ENCODE assay signal across 9 mouse cellular contexts in the genomic region with DNA sequence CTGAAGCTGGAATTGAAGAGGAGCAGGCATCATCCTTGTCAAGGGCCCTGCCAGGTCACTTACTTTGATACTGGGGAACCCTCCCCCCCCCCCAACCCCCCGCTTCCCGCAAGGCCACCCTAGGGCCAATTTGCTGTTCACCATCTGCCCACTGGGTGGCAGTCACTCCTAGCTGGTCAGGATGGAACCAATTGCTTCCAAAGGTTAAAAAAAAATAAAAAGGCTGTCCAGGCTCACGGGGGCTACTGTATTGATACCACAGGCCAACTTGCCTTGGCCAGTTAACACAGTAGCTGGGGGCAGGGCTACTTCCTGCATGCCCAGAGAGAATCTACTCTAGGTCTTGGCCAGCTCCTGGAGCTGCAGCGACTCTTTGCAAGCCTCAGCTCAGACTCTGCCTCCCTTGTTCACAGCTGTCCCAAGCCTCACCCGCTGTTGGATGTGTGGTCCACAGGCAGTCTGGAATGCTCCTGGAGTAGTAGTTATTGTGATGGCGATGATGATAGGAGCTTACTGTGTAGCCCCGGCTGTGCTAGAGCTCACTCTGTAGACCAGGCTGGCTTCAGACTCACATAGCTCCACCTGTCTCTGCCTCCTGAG. TPM values are rescaled to one million over a fixed set of nuclear protein-coding genes. Genes with fewer than 3 reads are reported as not detected.
DNase-seq lines count a peak whose midpoint lies in the region; ATAC-seq and TF ChIP-seq lines count a peak whose summit lies in the region.
"Had no signal": no experiment of that assay in that cellular context is flagged by ENCODE, and none has a peak within 500 bp of the region (broad histone marks: within the 10 kb centered on the region; RNA-seq: fewer than 3 reads in every experiment).

No protein-coding gene starts in this region.

- H3K4me2 ChIP-seq in embryonic facial prominence, embryonic 14.5 days (ENCODE audit: low read depth, low read length): no peak overlapping the region
- H3K4me2 ChIP-seq in heart, postnatal 0 days (ENCODE audit: low read depth, low read length): no peak overlapping the region
- H3K4me2 ChIP-seq: embryonic facial prominence, embryonic 15.5 days had no signal

- H3K36me3 ChIP-seq in embryonic facial prominence, embryonic 14.5 days (ENCODE audit: control insufficient read depth, insufficient read depth, low read length): no peaks in the 10 kb centered on the region
- H3K36me3 ChIP-seq in heart, postnatal 0 days (replicated peaks; ENCODE audit: control insufficient read depth, insufficient read depth, low read length): 0 out of 2 replicates have a peak, but pooled peaks cover 9% of the 10 kb centered on the region

- ATAC-seq in CD4-positive, CD25-positive, alpha-beta regulatory T cell, adult 4 months: peak; percentile 82
- peak; percentile 42 for ATAC-seq in embryonic facial prominence, embryonic 14.5 days (ENCODE audit: low read depth)
- peak; percentile 38 for ATAC-seq in heart, postnatal 0 days (ENCODE audit: insufficient read depth, low read depth)
- ATAC-seq in neutrophil, adult 5-6 weeks (ENCODE audit: extremely low read depth, insufficient number of reproducible peaks, low FRiP score, poor library complexity, severe bottlenecking): peak; percentile 50

- H3K4me3 ChIP-seq in embryonic facial prominence, embryonic 14.5 days (ENCODE audit: low read depth, low read length): no peak overlapping the region
- H3K4me3 ChIP-seq in heart, postnatal 0 days (ENCODE audit: low read depth, low read length): no peak overlapping the region
- H3K4me3 ChIP-seq: embryonic facial prominence, embryonic 15.5 days had no signal

- H3K27ac ChIP-seq in embryonic facial prominence, embryonic 14.5 days (replicated peaks; ENCODE audit: low read depth, low read length): no peak overlapping the region
- no peak overlapping the region for H3K27ac ChIP-seq in heart, postnatal 0 days (ENCODE audit: low read depth)
- H3K27ac ChIP-seq: embryonic facial prominence, embryonic 15.5 days had no signal

- TF ChIP-seq EP300 in heart, postnatal 0 days (IDR thresholded peaks at IDR 0.05; ENCODE audit: low read depth): no peak

- peak; percentile 64 to 69 for DNase-seq in adrenal gland, postnatal 4 days (ENCODE audit: low spot score in 2 of 2)
- peak; percentile 79 for DNase-seq in embryonic facial prominence, embryonic 14.5 days (ENCODE audit: low spot score)
- peak; percentile 73 for DNase-seq in heart, postnatal 0 days (ENCODE audit: low spot score)
- DNase-seq in kidney, postnatal 4 days: peak; percentile 93
- peak; percentile 79 to 87 for DNase-seq in lung, adult 18-20 months
- DNase-seq in thymus, postnatal 0 days (ENCODE audit: low spot score): peak; percentile 78

- H3K27me3 ChIP-seq in embryonic facial prominence, embryonic 14.5 days (replicated peaks; ENCODE audit: control insufficient read depth, insufficient read depth, low read length): no peaks in the 10 kb centered on the region
- no peaks in the 10 kb centered on the region for H3K27me3 ChIP-seq in heart, postnatal 0 days (ENCODE audit: control insufficient read depth, insufficient read depth, low read length)
- H3K27me3 ChIP-seq: embryonic facial prominence, embryonic 15.5 days had no signal

- WGBS in embryonic facial prominence, embryonic 14.5 days: 16% methylated on average over 5 of the region's 7 CpGs
- WGBS in heart, postnatal 0 days: 33% methylated on average over 5 of the region's 7 CpGs

- peak; percentile 78 for TF ChIP-seq CTCF in heart, postnatal 0 days (IDR thresholded peaks at IDR 0.05; ENCODE audit: low read depth)

- no peak overlapping the region for H3K9ac ChIP-seq in embryonic facial prominence, embryonic 14.5 days (ENCODE audit: low read depth, low read length)
- no peak overlapping the region for H3K9ac ChIP-seq in heart, postnatal 0 days (replicated peaks; ENCODE audit: low read depth, low read length)
- H3K9ac ChIP-seq: embryonic facial prominence, embryonic 15.5 days had no signal

- H3K9me3 ChIP-seq in embryonic facial prominence, embryonic 14.5 days (ENCODE audit: control insufficient read depth, low read length): no peaks in the 10 kb centered on the region
- no peaks in the 10 kb centered on the region for H3K9me3 ChIP-seq in heart, postnatal 0 days (replicated peaks; ENCODE audit: control insufficient read depth, low read length)
- H3K9me3 ChIP-seq: embryonic facial prominence, embryonic 15.5 days had no signal

- H3K4me1 ChIP-seq in embryonic facial prominence, embryonic 14.5 days (ENCODE audit: control insufficient read depth, insufficient read depth, low read length): no peaks in the 10 kb centered on the region
- no peaks in the 10 kb centered on the region for H3K4me1 ChIP-seq in heart, postnatal 0 days (ENCODE audit: control insufficient read depth, insufficient read depth)

RNA-seq across cellular contexts. Expression of a gene that starts 4.5 kb away (rescaled TPM):
- not detected for polyA plus RNA-seq in CD4-positive, CD25-positive, alpha-beta regulatory T cell, adult 4 months (2017; shearing (Covaris generic))
- total RNA-seq in adrenal gland, postnatal 4 days (2021): not detected
- polyA plus RNA-seq in embryonic facial prominence, embryonic 14.5 days (2014; fragmentation: Nextera tagmentation; extraction: Ambion mirVana): 0.35 TPM in 1 of 2 replicates, not detected in the other
- total RNA-seq in heart, postnatal 0 days (2014; rRNA removed; ENCODE audit: low replicate concordance): not detected in 2 replicates
- polyA plus RNA-seq in heart, postnatal 0 days (2015; fragmentation: Nextera tagmentation; extraction: Ambion mirVana): not detected in 2 replicates
- total RNA-seq in neutrophil, adult 5-6 weeks (2017): not detected in 2 replicates
- polyA plus RNA-seq in thymus, postnatal 0 days (2015; fragmentation: Nextera tagmentation; extraction: Ambion mirVana): 0.36 and 0.43 TPM in 2 replicates

RNA-seq across cellular contexts. Expression of a gene that starts 6.6 kb away (rescaled TPM):
- polyA plus RNA-seq in CD4-positive, CD25-positive, alpha-beta regulatory T cell, adult 4 months (2017; shearing (Covaris generic)): 10 to 100 TPM; 45.0 to 70.1 TPM
- 10 to 100 TPM; 51.5 to 51.8 TPM for total RNA-seq in adrenal gland, postnatal 4 days (2021)
- polyA plus RNA-seq in embryonic facial prominence, embryonic 14.5 days (2014; fragmentation: Nextera tagmentation; extraction: Ambion mirVana): 66.7 and 74.5 TPM in 2 replicates
- total RNA-seq in heart, postnatal 0 days (2014; rRNA removed; ENCODE audit: low replicate concordance): 3.1 and 5.2 TPM in 2 replicates
- 68.8 and 70.9 TPM in 2 replicates for polyA plus RNA-seq in heart, postnatal 0 days (2015; fragmentation: Nextera tagmentation; extraction: Ambion mirVana)
- total RNA-seq in neutrophil, adult 5-6 weeks (2017): 18.3 and 23.7 TPM in 2 replicates
- polyA plus RNA-seq in thymus, postnatal 0 days (2015; fragmentation: Nextera tagmentation; extraction: Ambion mirVana): 52.9 and 56.9 TPM in 2 replicates

RNA-seq across cellular contexts. Expression of a gene that starts 6.8 kb away (rescaled TPM):
- 10 to 100 TPM in 1 of 2 experiments, 1 to 10 TPM in 1; 8.7 to 12.7 TPM for polyA plus RNA-seq in CD4-positive, CD25-positive, alpha-beta regulatory T cell, adult 4 months (2017; shearing (Covaris generic))
- 10 to 100 TPM; 11.9 to 13.9 TPM for total RNA-seq in adrenal gland, postnatal 4 days (2021)
- polyA plus RNA-seq in embryonic facial prominence, embryonic 14.5 days (2014; fragmentation: Nextera tagmentation; extraction: Ambion mirVana): 13.1 TPM in 2 replicates
- total RNA-seq in heart, postnatal 0 days (2014; rRNA removed; ENCODE audit: low replicate concordance): 11.6 and 16.1 TPM in 2 replicates
- 5.7 and 7.2 TPM in 2 replicates for polyA plus RNA-seq in heart, postnatal 0 days (2015; fragmentation: Nextera tagmentation; extraction: Ambion mirVana)
- total RNA-seq in neutrophil, adult 5-6 weeks (2017): 11.2 and 17.1 TPM in 2 replicates
- polyA plus RNA-seq in thymus, postnatal 0 days (2015; fragmentation: Nextera tagmentation; extraction: Ambion mirVana): 10.5 and 11.7 TPM in 2 replicates

RNA-seq across cellular contexts. Expression of a gene that starts 41.3 kb away (rescaled TPM):
- polyA plus RNA-seq in CD4-positive, CD25-positive, alpha-beta regulatory T cell, adult 4 months (2017; shearing (Covaris generic)): 100 to 1,000 TPM; 146 to 207 TPM
- total RNA-seq in adrenal gland, postnatal 4 days (2021): 10 to 100 TPM; 93.4 to 98.6 TPM
- polyA plus RNA-seq in embryonic facial prominence, embryonic 14.5 days (2014; fragmentation: Nextera tagmentation; extraction: Ambion mirVana): 291 and 314 TPM in 2 replicates
- total RNA-seq in heart, postnatal 0 days (2014; rRNA removed; ENCODE audit: low replicate concordance): 106 and 112 TPM in 2 replicates
- 104 and 119 TPM in 2 replicates for polyA plus RNA-seq in heart, postnatal 0 days (2015; fragmentation: Nextera tagmentation; extraction: Ambion mirVana)
- 26.4 and 42.6 TPM in 2 replicates for total RNA-seq in neutrophil, adult 5-6 weeks (2017)
- 173 and 174 TPM in 2 replicates for polyA plus RNA-seq in thymus, postnatal 0 days (2015; fragmentation: Nextera tagmentation; extraction: Ambion mirVana)

RNA-seq across cellular contexts. Expression of a gene that starts 50.2 kb away (rescaled TPM):
- polyA plus RNA-seq in CD4-positive, CD25-positive, alpha-beta regulatory T cell, adult 4 months (2017; shearing (Covaris generic)): 10 to 100 TPM in 1 of 2 experiments, 1 to 10 TPM in 1; 8.2 to 12.6 TPM
- total RNA-seq in adrenal gland, postnatal 4 days (2021): 10 to 100 TPM; 33.2 to 36.6 TPM
- 32.9 and 33.7 TPM in 2 replicates for polyA plus RNA-seq in embryonic facial prominence, embryonic 14.5 days (2014; fragmentation: Nextera tagmentation; extraction: Ambion mirVana)
- total RNA-seq in heart, postnatal 0 days (2014; rRNA removed; ENCODE audit: low replicate concordance): 27.5 and 52.3 TPM in 2 replicates
- 9.9 and 10.0 TPM in 2 replicates for polyA plus RNA-seq in heart, postnatal 0 days (2015; fragmentation: Nextera tagmentation; extraction: Ambion mirVana)
- 29.8 and 30.4 TPM in 2 replicates for total RNA-seq in neutrophil, adult 5-6 weeks (2017)
- 50.6 and 51.1 TPM in 2 replicates for polyA plus RNA-seq in thymus, postnatal 0 days (2015; fragmentation: Nextera tagmentation; extraction: Ambion mirVana)
